8 mouse cellular contexts compared by ENCODE assay signal in the genomic region with DNA sequence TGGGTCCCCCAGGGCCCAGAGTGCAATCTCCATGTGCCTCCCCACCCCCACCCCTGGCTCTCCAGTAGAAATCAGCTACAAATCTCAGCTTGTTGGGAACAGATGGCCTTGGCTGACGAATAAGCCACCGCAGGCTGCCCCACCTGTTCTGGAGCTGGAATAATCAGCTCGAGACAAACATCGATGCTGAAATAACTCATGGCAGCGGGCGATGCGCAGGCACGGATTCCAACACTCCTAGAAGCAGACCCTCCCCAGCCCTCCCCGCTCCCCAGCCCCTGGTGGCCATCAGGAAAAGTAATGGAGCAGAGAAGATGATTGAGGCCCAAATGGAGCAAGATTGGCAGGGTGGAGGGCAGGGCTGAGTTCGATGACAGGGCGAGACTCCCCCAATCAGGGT. TPM values are rescaled to one million over a fixed set of nuclear protein-coding genes. Genes with fewer than 3 reads are reported as not detected.
DNase-seq lines count a peak whose midpoint lies in the region; ATAC-seq and TF ChIP-seq lines count a peak whose summit lies in the region.

No protein-coding gene starts in this region.

- no peak overlapping the region for H3K27ac ChIP-seq in intestine, postnatal 0 days (ENCODE audit: low read depth, low read length)
- H3K27ac ChIP-seq in neural tube, embryonic 13.5 days (replicated peaks) = peak overlapping the region; percentile 78

- ATAC-seq in intestine, postnatal 0 days = no peak
- ATAC-seq in neural tube, embryonic 13.5 days (ENCODE audit: low read depth) = peak; percentile 13; the same call in 1 of the 2 replicates
- ATAC-seq in inflammation-experienced regulatory T-cells, adult 6 months = no peak

- H3K27me3 ChIP-seq in intestine, postnatal 0 days (replicated peaks; ENCODE audit: control insufficient read depth, insufficient read depth, low read length) = no peaks in the 10 kb centered on the region
- peaks cover 58% of the 10 kb centered on the region for H3K27me3 ChIP-seq in neural tube, embryonic 13.5 days

- no peak overlapping the region for H3K4me2 ChIP-seq in intestine, postnatal 0 days (replicated peaks; ENCODE audit: low read depth)
- H3K4me2 ChIP-seq in neural tube, embryonic 13.5 days = peak overlapping the region; percentile 34; the same call in 1 of the 2 replicates

- H3K9me3 ChIP-seq in intestine, postnatal 0 days (ENCODE audit: control insufficient read depth) = no peaks in the 10 kb centered on the region
- H3K9me3 ChIP-seq in neural tube, embryonic 13.5 days = no peaks in the 10 kb centered on the region

- 0 out of 2 replicates have a peak, but pooled peaks have one; percentile 14 for TF ChIP-seq CTCF in intestine, postnatal 0 days (IDR thresholded peaks at IDR 0.05; ENCODE audit: low read depth)

- no peak overlapping the region for H3K9ac ChIP-seq in intestine, postnatal 0 days (ENCODE audit: low read depth, low read length)
- H3K9ac ChIP-seq in neural tube, embryonic 13.5 days = peak overlapping the region; percentile 2; the same call in 1 of the 2 replicates

- no peaks in the 10 kb centered on the region for H3K36me3 ChIP-seq in intestine, postnatal 0 days (ENCODE audit: control insufficient read depth, insufficient read depth)
- H3K36me3 ChIP-seq in neural tube, embryonic 13.5 days = no peaks in the 10 kb centered on the region

- H3K4me3 ChIP-seq in intestine, postnatal 0 days (ENCODE audit: low read depth, low read length) = no peak overlapping the region
- H3K4me3 ChIP-seq in neural tube, embryonic 13.5 days = no peak overlapping the region

- WGBS in intestine, postnatal 0 days = 4% methylated on average over 11 of the region's 11 CpGs
- 3% methylated on average over 11 of the region's 11 CpGs for WGBS in neural tube, embryonic 13.5 days

- no peaks in the 10 kb centered on the region for H3K4me1 ChIP-seq in intestine, postnatal 0 days (replicated peaks; ENCODE audit: control insufficient read depth, insufficient read depth, low read length)
- H3K4me1 ChIP-seq in neural tube, embryonic 13.5 days (replicated peaks) = peaks cover 73% of the 10 kb centered on the region

- peak; percentile 83 for DNase-seq in layer of hippocampus, adult 11-12 months (ENCODE audit: low spot score)
- DNase-seq in layer of hippocampus, adult 9-10 months (ENCODE audit: low spot score) = no peak
- peak; percentile 48 for DNase-seq in embryo, embryonic 10 days (ENCODE audit: low spot score)
- DNase-seq in adrenal gland, adult 18-20 months (ENCODE audit: low spot score in 2 of 2) = no peak
- no peak for DNase-seq in T-cell, adult 2 months (ENCODE audit: low spot score)

RNA-seq across cellular contexts. Expression of a gene that starts 21.7 kb away (rescaled TPM):
- 45.7 and 57.1 TPM in 2 replicates for polyA plus RNA-seq in intestine, postnatal 0 days (2015; fragmentation: Nextera tagmentation; extraction: Ambion mirVana)
- 4.1 and 6.1 TPM in 2 replicates for polyA plus RNA-seq in neural tube, embryonic 13.5 days (2015; fragmentation: Nextera tagmentation; extraction: Ambion mirVana)
- 1 to 10 TPM in 1 of 3 experiments, under 1 TPM in 2; 0.43 to 2.7 (median 0.56) TPM for polyA plus RNA-seq in inflammation-experienced regulatory T-cells, adult 6 months (2017; shearing (Covaris generic))
- total RNA-seq in adrenal gland, adult 18-20 months (2021) = 1 to 10 TPM in 1 of 2 experiments, under 1 TPM in 1; 0.26 to 2.4 TPM

RNA-seq across cellular contexts. Expression of a gene that starts 58.4 kb away (rescaled TPM):
- polyA plus RNA-seq in intestine, postnatal 0 days (2015; fragmentation: Nextera tagmentation; extraction: Ambion mirVana) = 0.77 and 0.80 TPM in 2 replicates
- polyA plus RNA-seq in neural tube, embryonic 13.5 days (2015; fragmentation: Nextera tagmentation; extraction: Ambion mirVana) = 95.2 and 104 TPM in 2 replicates
- polyA plus RNA-seq in inflammation-experienced regulatory T-cells, adult 6 months (2017; shearing (Covaris generic)) = under 1 TPM in 1 of 3 experiments, not detected in 2; 0.24 TPM
- 1 to 10 TPM; 2.1 to 2.4 TPM for total RNA-seq in adrenal gland, adult 18-20 months (2021)

Comparison
In these comparisons a context has a peak if more than half of its experiments do, and no peak if none do; other contexts are left out.
1. DNase-seq: peak in layer of hippocampus, adult 11-12 months (single experiment) and embryo, embryonic 10 days (single experiment); none in layer of hippocampus, adult 9-10 months (single experiment), adrenal gland, adult 18-20 months (0 of 2) and T-cell, adult 2 months (single experiment).
2. RNA of a gene that starts 58.4 kb away (polyA plus RNA-seq): 95.2 to 104 TPM in neural tube, embryonic 13.5 days; 0.77 to 0.80 TPM in intestine, postnatal 0 days and 0.24 TPM in inflammation-experienced regulatory T-cells, adult 6 months; every median in the first group is over 10 times any median in the second.